Mouse (Mus musculus): Measurements from ENCODE around the gene Ly6g6d. TPM values are rescaled to one million over a fixed set of nuclear protein-coding genes. Genes with fewer than 3 reads are reported as not detected.

The Ly6g6d gene
- polyA plus RNA-seq, 1 experiment: 1.8 TPM

- no peak for TF ChIP-seq POLR2A (IDR thresholded peaks at IDR 0.05; ENCODE audit: borderline replicate concordance, extremely low read depth, insufficient read depth, insufficient read length, poor library complexity, severe bottlenecking)
- TF ChIP-seq CTCF (IDR thresholded peaks at IDR 0.05; ENCODE audit: borderline replicate concordance, extremely low read depth, insufficient read depth, insufficient read length): no peak
- DNase-seq (ENCODE audit: low read depth): no peak
These were observed 16.9 kb upstream of the Ly6g6d start for GRCm38 (mm10) chr17:35094475-35095365.

- no peak for DNase-seq (ENCODE audit: low read depth)
- TF ChIP-seq CTCF (IDR thresholded peaks at IDR 0.05; ENCODE audit: borderline replicate concordance, extremely low read depth, insufficient read depth, insufficient read length): no peak
- TF ChIP-seq POLR2A (IDR thresholded peaks at IDR 0.05; ENCODE audit: borderline replicate concordance, extremely low read depth, insufficient read depth, insufficient read length, poor library complexity, severe bottlenecking): no peak
These were observed 14.7 kb upstream of the Ly6g6d start for GRCm38 (mm10) chr17:35092403-35093198.

- peak; percentile 78 for DNase-seq (ENCODE audit: low read depth)
- TF ChIP-seq POLR2A (IDR thresholded peaks at IDR 0.05; ENCODE audit: borderline replicate concordance, extremely low read depth, insufficient read depth, insufficient read length, poor library complexity, severe bottlenecking): no peak
- no peak for TF ChIP-seq CTCF (IDR thresholded peaks at IDR 0.05; ENCODE audit: borderline replicate concordance, extremely low read depth, insufficient read depth, insufficient read length)
These were observed 12.5 kb upstream of the Ly6g6d start for GRCm38 (mm10) chr17:35090166-35090932.

GRCm38 (mm10) chr17:35088825-35089644 lies 11.2 kb upstream of the Ly6g6d start, which contains the start of gene Abhd16a:
TSS of gene Abhd16a (plus strand) at chr17:35089263.
- TF ChIP-seq CTCF (IDR thresholded peaks at IDR 0.05; ENCODE audit: borderline replicate concordance, extremely low read depth, insufficient read depth, insufficient read length) (no peak), POLR2A (IDR thresholded peaks at IDR 0.05; ENCODE audit: borderline replicate concordance, extremely low read depth, insufficient read depth, insufficient read length, poor library complexity, severe bottlenecking) (peak; percentile 90)
- DNase-seq (ENCODE audit: low read depth): peak; percentile 97

GRCm38 (mm10) chr17:35088151-35088550 lies 10.3 kb upstream of the Ly6g6d start:
- TF ChIP-seq CTCF (IDR thresholded peaks at IDR 0.05; ENCODE audit: borderline replicate concordance, extremely low read depth, insufficient read depth, insufficient read length) (no peak), POLR2A (IDR thresholded peaks at IDR 0.05; ENCODE audit: borderline replicate concordance, extremely low read depth, insufficient read depth, insufficient read length, poor library complexity, severe bottlenecking) (no peak)
- DNase-seq (ENCODE audit: low read depth): no peak

- no peak for DNase-seq (ENCODE audit: low read depth)
- TF ChIP-seq CTCF (IDR thresholded peaks at IDR 0.05; ENCODE audit: borderline replicate concordance, extremely low read depth, insufficient read depth, insufficient read length) (no peak), POLR2A (IDR thresholded peaks at IDR 0.05; ENCODE audit: borderline replicate concordance, extremely low read depth, insufficient read depth, insufficient read length, poor library complexity, severe bottlenecking) (no peak)
These were observed 7.5 kb upstream of the Ly6g6d start, which contains the start of gene Ly6g6f for GRCm38 (mm10) chr17:35085208-35085865. TSS of gene Ly6g6f (minus strand) at chr17:35085610.

GRCm38 (mm10) chr17:35083929-35084497 lies 6.1 kb upstream of the Ly6g6d start:
- DNase-seq (ENCODE audit: low read depth): no peak
- TF ChIP-seq POLR2A (IDR thresholded peaks at IDR 0.05; ENCODE audit: borderline replicate concordance, extremely low read depth, insufficient read depth, insufficient read length, poor library complexity, severe bottlenecking): no peak
- no peak for TF ChIP-seq CTCF (IDR thresholded peaks at IDR 0.05; ENCODE audit: borderline replicate concordance, extremely low read depth, insufficient read depth, insufficient read length)

GRCm38 (mm10) chr17:35082841-35083576 lies 5.1 kb upstream of the Ly6g6d start:
- no peak for DNase-seq (ENCODE audit: low read depth)
- no peak for TF ChIP-seq POLR2A (IDR thresholded peaks at IDR 0.05; ENCODE audit: borderline replicate concordance, extremely low read depth, insufficient read depth, insufficient read length, poor library complexity, severe bottlenecking)
- TF ChIP-seq CTCF (IDR thresholded peaks at IDR 0.05; ENCODE audit: borderline replicate concordance, extremely low read depth, insufficient read depth, insufficient read length): no peak

GRCm38 (mm10) chr17:35080710-35081109 lies 2.8 kb upstream of the Ly6g6d start:
- DNase-seq (ENCODE audit: low read depth): no peak
- TF ChIP-seq POLR2A (IDR thresholded peaks at IDR 0.05; ENCODE audit: borderline replicate concordance, extremely low read depth, insufficient read depth, insufficient read length, poor library complexity, severe bottlenecking): no peak
- no peak for TF ChIP-seq CTCF (IDR thresholded peaks at IDR 0.05; ENCODE audit: borderline replicate concordance, extremely low read depth, insufficient read depth, insufficient read length)

Data from brain, embryonic 14.5 days (tissue).